ENCODE assay signal across 8 mouse cellular contexts in the genomic region with DNA sequence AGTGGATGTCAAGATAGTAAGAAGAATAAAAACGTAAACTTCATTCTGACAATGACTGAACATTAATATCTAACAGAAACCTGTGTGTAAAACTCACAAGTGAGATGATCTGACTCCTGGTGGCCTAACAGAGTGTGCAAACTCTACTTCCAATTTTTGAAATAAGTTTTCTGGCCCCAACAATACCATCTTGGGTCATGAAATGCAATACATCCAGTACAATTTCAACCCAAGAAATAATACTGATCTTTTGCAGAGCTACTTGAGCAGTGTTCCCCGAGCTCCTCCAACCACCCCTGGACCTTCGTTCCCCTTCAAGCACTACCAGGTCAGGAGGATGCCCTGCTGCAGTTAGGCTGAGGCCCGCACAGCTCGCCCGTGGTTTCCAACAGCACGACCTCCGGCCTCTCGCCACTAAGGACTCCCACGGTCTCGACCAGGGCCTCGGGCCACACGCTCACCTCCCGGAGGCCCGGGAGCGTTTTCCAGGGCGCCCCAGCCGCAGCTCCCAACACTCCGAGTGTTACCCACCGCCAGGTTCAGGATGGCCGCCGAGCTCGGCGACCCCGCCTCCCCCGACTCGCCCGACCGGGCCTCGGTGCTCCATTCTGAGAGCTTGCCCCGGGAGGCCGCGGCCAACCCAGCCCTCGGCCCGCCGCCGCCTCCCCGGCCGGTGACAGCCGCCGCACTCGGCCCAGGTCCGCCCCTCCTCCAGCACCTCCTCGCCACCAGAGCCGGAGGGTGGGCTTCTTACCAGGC. TPM values are rescaled to one million over a fixed set of nuclear protein-coding genes. Genes with fewer than 3 reads are reported as not detected.
DNase-seq lines count a peak whose midpoint lies in the region; ATAC-seq and TF ChIP-seq lines count a peak whose summit lies in the region.

No protein-coding gene starts in this region.

- H3K4me1 ChIP-seq in forebrain, embryonic 13.5 days: peaks cover 29% of the 10 kb centered on the region
- H3K4me1 ChIP-seq in intestine, embryonic 16.5 days (ENCODE audit: control insufficient read depth, insufficient read depth, low read length): peaks cover 8% of the 10 kb centered on the region
- peaks cover 16% of the 10 kb centered on the region for H3K4me1 ChIP-seq in liver, adult 2 months (ENCODE audit: control insufficient read depth, insufficient read depth, low read length)
- peaks cover 24% of the 10 kb centered on the region for H3K4me1 ChIP-seq in midbrain, embryonic 16.5 days (ENCODE audit: control insufficient read depth, insufficient read depth, low read length)
- H3K4me1 ChIP-seq in stomach, embryonic 16.5 days (ENCODE audit: control insufficient read depth, insufficient read depth, low read length): peaks cover 3% of the 10 kb centered on the region

- H3K4me2 ChIP-seq in forebrain, embryonic 13.5 days: peak overlapping the region; percentile 80
- peak overlapping the region; percentile 67 for H3K4me2 ChIP-seq in intestine, embryonic 16.5 days (ENCODE audit: low read depth, low read length)
- peak overlapping the region; percentile 81 for H3K4me2 ChIP-seq in midbrain, embryonic 16.5 days (ENCODE audit: low read length)
- H3K4me2 ChIP-seq in stomach, embryonic 16.5 days (ENCODE audit: low read depth, low read length): peak overlapping the region; percentile 73

- peak; percentile 92 for ATAC-seq in forebrain, embryonic 13.5 days
- peak; percentile 92 for ATAC-seq in intestine, embryonic 16.5 days
- ATAC-seq in midbrain, embryonic 16.5 days: peak; percentile 89
- ATAC-seq in stomach, embryonic 16.5 days (ENCODE audit: insufficient read depth, low FRiP score): peak; percentile 86

- no peak for TF ChIP-seq POLR2A in liver, adult 2 months (IDR thresholded peaks at IDR 0.05; ENCODE audit: extremely low read depth, insufficient read depth, low read length)

- TF ChIP-seq CTCF in liver, adult 2 months (IDR thresholded peaks at IDR 0.05; ENCODE audit: low read depth, low read length): no peak

- no peaks in the 10 kb centered on the region for H3K27me3 ChIP-seq in forebrain, embryonic 13.5 days
- no peaks in the 10 kb centered on the region for H3K27me3 ChIP-seq in intestine, embryonic 16.5 days (replicated peaks; ENCODE audit: control insufficient read depth, insufficient read depth, low read length)
- no peaks in the 10 kb centered on the region for H3K27me3 ChIP-seq in liver, adult 2 months (ENCODE audit: control insufficient read depth, insufficient read depth, low read length)
- no peaks in the 10 kb centered on the region for H3K27me3 ChIP-seq in midbrain, embryonic 16.5 days (ENCODE audit: control insufficient read depth, insufficient read depth, low read depth, low read length)
- H3K27me3 ChIP-seq in stomach, embryonic 16.5 days (ENCODE audit: control insufficient read depth, insufficient read depth, low read length): no peaks in the 10 kb centered on the region

- H3K9me3 ChIP-seq in forebrain, embryonic 13.5 days (replicated peaks): no peaks in the 10 kb centered on the region
- H3K9me3 ChIP-seq in intestine, embryonic 16.5 days (ENCODE audit: control insufficient read depth, low read length): no peaks in the 10 kb centered on the region
- H3K9me3 ChIP-seq in midbrain, embryonic 16.5 days (replicated peaks; ENCODE audit: control insufficient read depth, low read length, poor library complexity, severe bottlenecking): no peaks in the 10 kb centered on the region
- H3K9me3 ChIP-seq in stomach, embryonic 16.5 days (replicated peaks; ENCODE audit: control insufficient read depth, low read length): no peaks in the 10 kb centered on the region

- 2% methylated on average over 45 of the region's 45 CpGs for WGBS in forebrain, embryonic 13.5 days
- under 1% methylated on average over 45 of the region's 45 CpGs for WGBS in intestine, embryonic 16.5 days
- under 1% methylated on average over 39 of the region's 45 CpGs for WGBS in liver, adult 2 months
- WGBS in midbrain, embryonic 16.5 days: under 1% methylated on average over 42 of the region's 45 CpGs
- 1% methylated on average over 45 of the region's 45 CpGs for WGBS in stomach, embryonic 16.5 days

- DNase-seq in lung, adult 18-20 months: peak; percentile 44 to 49
- no peak for DNase-seq in lung, postnatal 4 days
- DNase-seq in adrenal gland, postnatal 14 days: peak; percentile 64
- peak; percentile 54 for DNase-seq in liver, adult 2 months (ENCODE audit: extremely low read depth, low read depth, low spot score)

- H3K79me2 ChIP-seq in liver, adult 2 months (ENCODE audit: control insufficient read depth, insufficient read depth, low read length): peaks cover 26% of the 10 kb centered on the region

- peak overlapping the region; percentile 90 for H3K27ac ChIP-seq in forebrain, embryonic 13.5 days
- H3K27ac ChIP-seq in intestine, embryonic 16.5 days (ENCODE audit: low read length): peak overlapping the region; percentile 93
- H3K27ac ChIP-seq in liver, adult 2 months (replicated peaks; ENCODE audit: insufficient read depth, low read depth, low read length): peak overlapping the region; percentile 89
- H3K27ac ChIP-seq in midbrain, embryonic 16.5 days (ENCODE audit: low read length): peak overlapping the region; percentile 98
- peak overlapping the region; percentile 92 for H3K27ac ChIP-seq in stomach, embryonic 16.5 days (ENCODE audit: low read length)

- peak overlapping the region; percentile 99 for H3K4me3 ChIP-seq in forebrain, embryonic 13.5 days
- H3K4me3 ChIP-seq in intestine, embryonic 16.5 days (ENCODE audit: low read length): peak overlapping the region; percentile 98
- H3K4me3 ChIP-seq in liver, adult 2 months (ENCODE audit: insufficient read depth, low read depth, low read length): peak overlapping the region; percentile 78
- peak overlapping the region; percentile 98 for H3K4me3 ChIP-seq in midbrain, embryonic 16.5 days (ENCODE audit: low read depth, low read length)
- H3K4me3 ChIP-seq in stomach, embryonic 16.5 days (replicated peaks; ENCODE audit: low read length): peak overlapping the region; percentile 97

- H3K9ac ChIP-seq in forebrain, embryonic 13.5 days: peak overlapping the region; percentile 97
- peak overlapping the region; percentile 99 for H3K9ac ChIP-seq in intestine, embryonic 16.5 days (ENCODE audit: low read depth, low read length)
- H3K9ac ChIP-seq in liver, adult 2 months (ENCODE audit: low read depth, low read length): peak overlapping the region; percentile 99
- peak overlapping the region; percentile 95 for H3K9ac ChIP-seq in midbrain, embryonic 16.5 days (ENCODE audit: low read depth, low read length)
- H3K9ac ChIP-seq in stomach, embryonic 16.5 days (ENCODE audit: low read length): peak overlapping the region; percentile 89

- H3K36me3 ChIP-seq in forebrain, embryonic 13.5 days (ENCODE audit: poor library complexity, severe bottlenecking): no peaks in the 10 kb centered on the region
- no peaks in the 10 kb centered on the region for H3K36me3 ChIP-seq in intestine, embryonic 16.5 days (ENCODE audit: control insufficient read depth, insufficient read depth, low read length)
- H3K36me3 ChIP-seq in liver, adult 2 months (ENCODE audit: control insufficient read depth, insufficient read depth, low read length): no peaks in the 10 kb centered on the region
- no peaks in the 10 kb centered on the region for H3K36me3 ChIP-seq in midbrain, embryonic 16.5 days (ENCODE audit: control insufficient read depth, insufficient read depth, low read length)
- no peaks in the 10 kb centered on the region for H3K36me3 ChIP-seq in stomach, embryonic 16.5 days (ENCODE audit: control insufficient read depth, insufficient read depth, low read length)

RNA-seq across cellular contexts. Expression of gene Mtmr3, which starts 0.6 kb away (rescaled TPM):
- total RNA-seq in adrenal gland, postnatal 14 days (2021): 49.8 and 53.9 TPM in 2 replicates
- 32.2 and 36.0 TPM in 2 replicates for polyA plus RNA-seq in forebrain, embryonic 13.5 days (2015; fragmentation: Nextera tagmentation; extraction: Ambion mirVana)
- 15.4 and 18.5 TPM in 2 replicates for polyA plus RNA-seq in intestine, embryonic 16.5 days (2015; fragmentation: Nextera tagmentation; extraction: Ambion mirVana)
- 19.4 and 22.9 TPM in 2 replicates for total RNA-seq in liver, adult 2 months (2014; rRNA removed)
- 10.0 and 12.4 TPM in 2 replicates for polyA plus RNA-seq in liver, adult 2 months (2012; rRNA removed)
- 34.7 and 36.2 TPM in 2 replicates for polyA plus RNA-seq in midbrain, embryonic 16.5 days (2015; fragmentation: Nextera tagmentation; extraction: Ambion mirVana)
- 24.0 and 25.8 TPM in 2 replicates for polyA plus RNA-seq in stomach, embryonic 16.5 days (2015; fragmentation: Nextera tagmentation; extraction: Ambion mirVana)

RNA-seq across cellular contexts. Expression of gene Gm11032, which starts 25.8 kb away (rescaled TPM):
- not detected in 2 replicates for total RNA-seq in adrenal gland, postnatal 14 days (2021)
- not detected in 2 replicates for polyA plus RNA-seq in forebrain, embryonic 13.5 days (2015; fragmentation: Nextera tagmentation; extraction: Ambion mirVana)
- not detected in 2 replicates for polyA plus RNA-seq in intestine, embryonic 16.5 days (2015; fragmentation: Nextera tagmentation; extraction: Ambion mirVana)
- total RNA-seq in liver, adult 2 months (2014; rRNA removed): not detected in 2 replicates
- not detected in 2 replicates for polyA plus RNA-seq in liver, adult 2 months (2012; rRNA removed)
- not detected in 2 replicates for polyA plus RNA-seq in midbrain, embryonic 16.5 days (2015; fragmentation: Nextera tagmentation; extraction: Ambion mirVana)
- polyA plus RNA-seq in stomach, embryonic 16.5 days (2015; fragmentation: Nextera tagmentation; extraction: Ambion mirVana): not detected in 2 replicates

RNA-seq across cellular contexts. Expression of gene Ascc2, which starts 43.5 kb away (rescaled TPM):
- total RNA-seq in adrenal gland, postnatal 14 days (2021): 31.3 and 36.4 TPM in 2 replicates
- polyA plus RNA-seq in forebrain, embryonic 13.5 days (2015; fragmentation: Nextera tagmentation; extraction: Ambion mirVana): 25.2 and 27.3 TPM in 2 replicates
- polyA plus RNA-seq in intestine, embryonic 16.5 days (2015; fragmentation: Nextera tagmentation; extraction: Ambion mirVana): 32.0 and 32.8 TPM in 2 replicates
- 8.5 and 12.4 TPM in 2 replicates for total RNA-seq in liver, adult 2 months (2014; rRNA removed)
- polyA plus RNA-seq in liver, adult 2 months (2012; rRNA removed): 9.7 and 9.9 TPM in 2 replicates
- 20.5 and 22.1 TPM in 2 replicates for polyA plus RNA-seq in midbrain, embryonic 16.5 days (2015; fragmentation: Nextera tagmentation; extraction: Ambion mirVana)
- polyA plus RNA-seq in stomach, embryonic 16.5 days (2015; fragmentation: Nextera tagmentation; extraction: Ambion mirVana): 34.2 and 37.1 TPM in 2 replicates

Comparison
In these comparisons a context has a peak if more than half of its experiments do, and no peak if none do; other contexts are left out.
1. DNase-seq: peak in lung, adult 18-20 months (2 of 2), adrenal gland, postnatal 14 days (single experiment) and liver, adult 2 months (single experiment); none in lung, postnatal 4 days (0 of 2).
2. Peak in every context shown above with its lines, with median percentiles within 50 percentile points of each other: ATAC-seq, H3K27ac ChIP-seq, H3K4me2 ChIP-seq, H3K4me3 ChIP-seq and H3K9ac ChIP-seq.